Mouse (Mus musculus) adrenal gland (tissue): ENCODE measurements around the gene Klhl12.
"Not testable (repeated sequence)": the region's sequence is repeated elsewhere in the genome, so short reads cannot be mapped to it uniquely, and the experiment has no call there.

Experiments
- intact Hi-C: fragments of 180-260 bp; cut with DNase I; formaldehyde crosslinking; loops from one replicate; pipeline ENCODE4 v1.15.1; 2025
- long read RNA-seq, 2 experiments: library from polyadenylated mRNA; unstranded; transcript quantifications; one replicate each; pipeline ENCODE4 v2.0.0; 2020; ENCODE audit warnings: borderline replicate concordance in 1 of 2; ENCODE audit not compliant: insufficient replicate concordance in 1 of 2

Klhl12 gene
- long read RNA-seq, experiment 1, transcript Klhl12-201 (12 exons, 3,408 nt), result major isoform, 12 of 18 reads
- long read RNA-seq, experiment 1, partial matches to known transcripts, result 4 of 18 reads
- long read RNA-seq, experiment 1, other reads (novel, unspliced or antisense), result 2 of 18 reads
- long read RNA-seq, experiment 2, partial matches to known transcripts, result 3 of 11 reads
- long read RNA-seq, experiment 2, other reads (novel, unspliced or antisense), result 3 of 11 reads

GRCm38 (mm10) chr1:134454904-134455824, at the start of gene Klhl12:
Klhl12 (plus strand) TSS chr1:134455531.
- intact Hi-C loops, result loop anchor here (5.0 kb wide), 2 partner anchors 37 to 93 kb away; partner anchors contain the start of genes Rabif and Tmem183a

GRCm38 (mm10) chr1:134406414-134406771, 48.9 kb upstream of the Klhl12 start:
- intact Hi-C loops, result no loop called here

DNA sequence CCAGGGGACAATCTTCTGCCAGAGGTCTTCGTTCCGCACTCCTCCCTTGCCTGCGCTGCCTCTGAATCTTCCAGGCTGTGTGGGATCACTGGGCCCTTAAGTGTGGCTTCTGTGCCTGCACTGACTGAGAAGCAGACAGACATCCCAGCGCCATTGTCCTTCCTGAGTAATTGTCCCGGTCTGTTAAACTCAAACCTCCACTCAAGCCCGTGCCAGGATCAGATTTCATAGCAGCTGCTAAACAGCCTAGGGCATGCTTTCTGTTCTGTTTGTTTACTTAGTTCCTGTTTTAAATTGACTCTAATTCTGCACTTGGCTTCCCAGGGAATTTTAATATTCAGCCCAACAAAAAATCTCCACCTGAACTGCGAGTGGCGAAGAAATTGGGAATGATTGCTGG, 47.3 kb upstream of the Klhl12 start:
- intact Hi-C loops, result no loop called here

- intact Hi-C loops, result loop anchor here (5.0 kb wide), 1 partner anchor 45 kb away; no protein-coding TSS in a partner anchor
These were observed 43.4 kb upstream of the Klhl12 start for GRCm38 (mm10) chr1:134411706-134412629.

DNA sequence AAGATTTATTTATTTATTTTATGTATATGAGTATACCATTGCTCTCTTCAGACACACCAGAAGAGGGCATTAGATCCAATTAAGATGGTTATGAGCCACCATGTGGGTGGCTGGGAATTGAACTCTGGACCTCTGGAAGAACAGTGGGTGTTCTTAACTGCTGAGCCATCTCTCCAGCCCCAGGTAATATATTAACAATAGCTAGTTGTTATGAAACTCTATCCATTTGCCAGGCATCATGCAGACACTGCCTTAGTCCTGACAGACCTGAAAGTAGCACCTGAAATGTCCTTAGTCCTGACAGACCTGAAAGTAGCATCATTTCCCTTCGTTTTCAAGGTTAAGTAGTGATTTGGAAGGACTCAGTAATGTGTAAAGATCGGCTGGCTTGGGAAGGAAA, 41.3 kb upstream of the Klhl12 start:
- intact Hi-C loops, result loop anchor here (5.0 kb wide), 1 partner anchor 47 kb away; no protein-coding TSS in a partner anchor

GRCm38 (mm10) chr1:134414501-134415167, 40.7 kb upstream of the Klhl12 start:
- intact Hi-C loops, result loop anchor here (5.0 kb wide), 1 partner anchor 47 kb away; no protein-coding TSS in a partner anchor

DNA sequence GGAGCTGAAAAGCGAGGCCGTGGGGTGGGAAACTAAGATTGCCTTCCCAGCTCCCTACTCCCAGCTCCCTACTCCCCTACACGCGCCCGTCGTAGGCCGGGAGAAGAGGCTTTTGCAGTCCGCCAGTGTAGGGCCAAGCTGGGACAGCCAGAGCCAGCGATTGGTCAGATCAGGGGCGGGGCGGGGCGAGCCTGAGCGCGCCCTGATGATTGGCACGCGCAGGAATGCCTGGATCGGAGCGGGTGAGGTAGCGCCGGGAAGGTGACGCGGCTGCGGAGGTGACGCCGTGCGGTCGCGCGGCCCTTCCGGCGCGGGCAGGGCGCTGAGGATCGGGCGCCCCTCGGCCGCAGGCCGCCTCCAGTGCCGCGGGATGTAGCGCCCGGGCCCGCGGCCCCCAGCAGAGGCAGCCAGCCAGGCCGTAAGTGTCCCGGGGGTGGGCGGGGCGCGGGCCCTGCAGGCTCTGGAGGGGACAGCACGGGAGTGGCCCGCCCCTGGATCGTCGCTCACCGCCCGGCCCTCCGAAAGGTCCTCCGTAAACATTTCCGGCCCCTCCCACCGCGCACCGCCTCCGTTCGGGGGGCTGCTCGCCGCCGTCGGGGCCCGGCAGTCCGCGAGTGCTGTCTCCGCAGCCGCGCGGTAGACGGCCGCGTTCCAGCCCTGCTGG, 40.0 kb upstream of the Klhl12 start, which contains the start of gene Adipor1:
Gene Adipor1 (plus strand): TSS at position 211 of the 664 bp plus-strand sequence.
- intact Hi-C loops, result no loop called here

DNA sequence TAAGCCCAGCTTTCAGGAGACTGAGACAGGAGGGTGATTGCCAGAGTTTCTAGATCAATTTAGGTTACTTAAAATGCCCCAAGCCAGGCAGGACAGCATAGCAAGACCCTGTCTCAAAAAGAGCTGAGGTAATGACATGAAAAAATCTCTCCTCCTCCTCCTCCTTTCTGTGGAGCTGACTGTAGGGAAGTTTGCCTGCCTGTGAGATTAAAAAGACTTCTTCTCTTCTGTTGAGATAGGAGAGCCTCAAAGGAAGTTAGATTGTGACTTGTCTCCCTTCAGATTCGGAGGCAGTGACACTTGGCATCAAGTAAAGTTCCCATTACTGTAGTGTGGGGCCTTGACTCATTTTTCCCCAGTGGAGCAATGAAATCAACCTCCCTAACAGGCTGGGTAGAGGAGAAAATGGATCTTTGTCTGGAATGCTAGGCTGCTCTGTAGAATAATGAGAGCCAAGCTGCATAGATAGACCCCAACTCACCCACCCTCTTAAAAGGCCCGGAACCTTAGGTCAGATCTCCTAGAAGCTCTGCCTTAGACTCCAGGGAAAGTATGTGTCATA, 36.8 kb upstream of the Klhl12 start:
- intact Hi-C loops, result no loop called here

GRCm38 (mm10) chr1:134419176-134419575, 36.2 kb upstream of the Klhl12 start:
- intact Hi-C loops, result no loop called here

GRCm38 (mm10) chr1:134419751-134420458, 35.4 kb upstream of the Klhl12 start:
- intact Hi-C loops, result no loop called here

DNA sequence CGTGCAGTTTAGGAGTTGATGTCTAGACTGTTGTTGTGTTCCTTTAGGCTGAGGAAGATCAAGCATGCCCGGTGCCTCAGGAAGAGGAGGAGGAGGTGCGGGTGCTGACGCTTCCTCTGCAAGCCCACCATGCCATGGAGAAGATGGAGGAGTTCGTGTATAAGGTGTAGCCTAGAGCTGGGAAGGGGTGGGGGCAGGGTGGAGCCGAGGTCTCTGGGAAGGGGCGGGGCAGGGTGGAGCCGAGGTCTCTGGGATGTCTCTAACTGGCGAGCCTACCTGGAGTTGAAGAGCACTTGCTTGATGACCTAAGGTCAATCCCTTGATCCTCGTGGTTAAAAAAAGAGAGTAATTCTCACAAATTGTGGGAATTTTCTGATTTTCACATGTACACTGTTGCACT, 31.4 kb upstream of the Klhl12 start:
- intact Hi-C loops, result no loop called here

GRCm38 (mm10) chr1:134426289-134426688, 29.0 kb upstream of the Klhl12 start:
- intact Hi-C loops, result no loop called here

- intact Hi-C loops, result no loop called here
These were observed 22.3 kb upstream of the Klhl12 start for GRCm38 (mm10) chr1:134433002-134433401.

GRCm38 (mm10) chr1:134433473-134433872, 21.9 kb upstream of the Klhl12 start:
- intact Hi-C loops, result no loop called here

DNA sequence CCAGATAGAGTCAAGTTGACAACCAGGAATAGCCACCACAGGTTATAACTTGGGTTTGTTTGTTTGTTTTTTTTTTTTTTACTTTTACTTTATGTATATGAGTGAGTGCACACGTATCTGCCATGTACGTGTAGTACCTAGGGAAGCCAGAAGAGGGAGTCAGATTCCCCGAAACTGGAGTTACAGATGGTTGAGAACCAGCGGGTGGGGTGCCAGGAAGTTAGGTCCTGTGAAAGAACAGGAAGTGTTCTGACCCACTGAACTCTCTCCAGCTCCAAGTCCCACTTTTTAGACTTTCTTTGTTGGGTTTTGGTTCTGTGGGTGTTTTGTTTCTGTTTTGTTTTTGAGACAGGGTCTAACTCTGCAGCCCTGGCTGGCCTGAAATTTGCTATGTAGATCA, 19.9 kb upstream of the Klhl12 start:
- intact Hi-C loops, result no loop called here

DNA sequence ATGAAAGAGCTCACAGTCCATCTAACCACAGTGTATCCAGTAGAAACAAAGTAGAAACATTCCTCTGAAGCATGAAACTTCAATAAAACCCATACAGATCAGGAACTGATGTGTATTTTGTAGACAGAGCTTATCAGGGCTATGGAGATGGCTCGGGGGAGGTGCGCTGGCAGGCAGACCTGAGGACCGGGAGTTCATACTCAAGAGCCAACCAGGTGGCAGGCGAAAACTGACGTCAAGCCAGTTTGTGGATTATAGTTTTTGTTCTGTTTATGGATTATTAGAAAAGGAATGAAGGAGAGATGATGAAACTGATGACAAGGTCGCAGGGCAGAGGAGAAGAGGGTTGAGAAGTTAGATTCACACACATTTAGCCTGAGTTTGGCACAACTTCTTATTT, 14.9 kb upstream of the Klhl12 start:
- intact Hi-C loops, result no loop called here

DNA sequence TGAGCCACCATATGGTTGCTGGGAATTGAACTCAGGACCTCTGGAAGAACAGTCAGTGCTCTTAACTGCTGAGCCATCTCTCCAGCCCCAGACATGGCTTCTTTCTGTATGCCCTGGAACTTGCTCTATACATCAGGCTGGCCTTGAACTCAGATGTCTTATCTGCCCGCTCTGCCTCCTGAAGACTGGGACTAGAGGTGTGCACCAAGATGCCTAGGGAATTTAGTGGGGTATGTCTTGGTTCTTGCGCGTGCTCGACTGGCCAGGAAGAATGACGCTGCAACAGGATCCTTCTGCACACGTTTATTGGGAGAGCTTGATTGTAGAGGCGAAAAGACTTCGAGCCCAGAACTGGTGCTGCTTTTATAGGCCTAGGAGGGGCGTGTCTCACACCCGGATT, 13.6 kb upstream of the Klhl12 start:
- intact Hi-C loops, result not testable (repeated sequence)

DNA sequence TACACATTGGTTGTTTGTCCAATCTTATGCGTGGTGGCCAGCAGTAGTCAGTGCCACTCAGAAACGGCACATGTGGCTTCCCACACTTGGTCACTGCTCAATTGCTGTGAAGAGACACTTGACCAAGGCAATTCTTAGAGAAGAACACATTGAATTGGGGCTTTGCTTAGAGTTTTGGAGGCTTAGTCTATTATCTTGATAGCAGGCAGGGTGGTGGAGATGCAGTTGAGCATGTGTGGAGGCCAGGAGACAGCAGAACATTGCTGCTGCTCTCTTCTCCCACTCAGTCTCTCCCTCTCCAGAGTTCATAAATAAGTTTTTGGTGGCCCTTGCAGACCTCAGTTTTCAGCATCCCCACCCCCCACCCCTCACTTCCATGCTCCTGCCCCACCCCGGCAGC, 12.9 kb upstream of the Klhl12 start:
- intact Hi-C loops, result no loop called here

GRCm38 (mm10) chr1:134443288-134443687, 12.0 kb upstream of the Klhl12 start:
- intact Hi-C loops, result not testable (repeated sequence)
